Mouse (Mus musculus) T-helper 2 cell (primary cell): ENCODE measurements around the gene Hpd.

Experiments
- in situ Hi-C: fragments of 300-600 bp; cut with MboI, MseI; formaldehyde crosslinking; loops from one replicate; pipeline ENCODE4 v1.15.1; 2025; ENCODE audit warnings: high pct_unique_total_duplicates

The Hpd gene

DNA sequence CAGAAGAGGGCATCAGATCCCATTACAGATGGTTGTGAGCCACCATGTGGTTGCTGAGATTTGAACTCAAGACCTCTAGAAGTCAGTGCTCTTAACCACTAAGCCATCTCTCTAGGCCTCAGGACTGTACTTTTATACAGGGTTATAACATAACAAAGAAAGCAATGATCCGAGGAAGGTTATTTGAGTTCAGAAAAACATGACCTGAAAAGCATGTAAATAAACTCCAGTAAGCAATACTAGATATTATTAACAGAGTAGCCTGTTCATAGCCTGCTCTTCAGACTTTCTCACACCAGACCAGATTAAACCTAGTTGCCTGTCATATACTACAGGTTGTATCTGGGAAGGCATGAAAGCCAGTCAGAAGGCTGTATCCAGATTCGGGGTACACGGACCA is 4.8 kb upstream of the Hpd start:
- in situ Hi-C loops: loop anchor here (10.0 kb wide), 1 partner anchor 433 kb away; no protein-coding TSS in a partner anchor

DNA sequence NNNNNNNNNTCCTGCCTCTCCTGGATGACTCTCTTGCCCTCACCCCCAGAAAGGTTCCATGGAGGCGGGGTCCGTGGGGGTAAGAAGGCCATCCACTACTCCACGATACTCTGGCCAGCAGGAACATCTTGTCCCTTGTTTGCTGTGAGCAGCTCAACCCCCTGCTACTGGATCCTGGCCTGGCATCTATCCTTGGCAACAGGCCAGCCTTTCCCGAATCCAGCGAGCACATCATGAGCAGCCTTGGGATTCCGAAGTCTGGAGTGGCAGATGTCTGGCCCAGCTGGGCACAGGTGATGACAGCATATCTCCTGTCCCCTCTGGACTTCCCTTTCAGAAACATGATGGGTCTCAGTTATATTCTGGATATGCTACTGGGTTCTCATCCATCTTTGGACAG is 3.4 kb upstream of the Hpd start:
- in situ Hi-C loops: loop anchor here (10.0 kb wide), 1 partner anchor 431 kb away; no protein-coding TSS in a partner anchor

- in situ Hi-C loops: loop anchor here (5.0 to 10.0 kb wide), 2 partner anchors 96 to 427 kb away; no protein-coding TSS in a partner anchor
Measured at GRCm38 (mm10) chr5:123181536-123181935, 991 bp downstream of the Hpd start.

- in situ Hi-C loops: loop anchor here (5.0 to 10.0 kb wide), 2 partner anchors 97 to 426 kb away; no protein-coding TSS in a partner anchor
Measured at GRCm38 (mm10) chr5:123180390-123180789, 2.1 kb downstream of the Hpd start.

GRCm38 (mm10) chr5:123178792-123179191 is 3.7 kb downstream of the Hpd start:
- in situ Hi-C loops: loop anchor here (5.0 kb wide), 1 partner anchor 76 kb away; no protein-coding TSS in a partner anchor

GRCm38 (mm10) chr5:123171646-123172350 is 10.7 kb downstream of the Hpd start:
- in situ Hi-C loops: no loop called here

DNA sequence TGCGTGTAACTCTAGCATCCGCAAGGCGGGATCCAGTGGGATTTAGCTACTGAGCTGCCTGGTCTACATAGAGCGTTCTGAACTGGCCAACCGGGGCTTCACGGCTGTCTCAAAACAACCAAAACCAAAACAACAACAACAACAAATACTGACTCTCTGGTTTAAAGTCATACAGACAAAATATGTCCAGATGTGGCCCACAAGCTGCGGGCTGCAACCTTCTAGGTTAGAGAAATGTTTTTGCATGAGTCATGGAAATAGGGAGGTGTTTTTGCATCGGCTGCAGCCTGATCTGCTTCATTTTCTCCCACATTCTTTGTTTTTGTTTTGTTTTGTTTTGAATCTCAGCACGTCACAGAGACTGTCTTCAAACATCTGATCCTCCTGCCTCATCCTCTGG is 12.2 kb downstream of the Hpd start:
- in situ Hi-C loops: no loop called here

DNA sequence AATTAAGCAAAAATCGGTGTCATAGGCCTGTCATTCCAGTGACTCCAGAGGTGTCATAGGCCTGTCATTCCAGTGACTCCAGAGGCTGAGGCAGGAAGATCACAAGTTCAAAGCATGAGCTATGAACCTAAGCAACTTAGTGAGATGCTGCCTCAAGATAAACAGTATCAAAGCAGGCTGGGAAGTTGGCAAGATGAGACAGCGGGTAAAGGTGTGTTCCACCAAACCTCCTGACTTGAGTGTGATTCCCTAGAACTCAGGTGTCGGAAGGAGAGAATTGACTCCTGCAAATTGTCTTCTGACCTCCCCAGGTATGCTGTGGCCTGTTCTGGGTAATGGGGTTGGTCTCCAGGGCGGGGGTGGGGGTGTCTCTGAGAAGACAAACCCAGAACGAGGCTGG is 13.2 kb downstream of the Hpd start, which contains the start of gene Psmd9:
Gene Psmd9 (plus strand): TSS at position 130 of the 400 bp plus-strand sequence.
- in situ Hi-C loops: no loop called here

- in situ Hi-C loops: no loop called here
Measured at GRCm38 (mm10) chr5:123167591-123167990, 14.9 kb downstream of the Hpd start.

- in situ Hi-C loops: no loop called here
Measured at GRCm38 (mm10) chr5:123166437-123166836, 16.1 kb downstream of the Hpd start.

- in situ Hi-C loops: no loop called here
Measured at GRCm38 (mm10) chr5:123162942-123163341, 19.6 kb downstream of the Hpd start.

- in situ Hi-C loops: no loop called here
Measured at GRCm38 (mm10) chr5:123160341-123160740, 22.2 kb downstream of the Hpd start.

DNA sequence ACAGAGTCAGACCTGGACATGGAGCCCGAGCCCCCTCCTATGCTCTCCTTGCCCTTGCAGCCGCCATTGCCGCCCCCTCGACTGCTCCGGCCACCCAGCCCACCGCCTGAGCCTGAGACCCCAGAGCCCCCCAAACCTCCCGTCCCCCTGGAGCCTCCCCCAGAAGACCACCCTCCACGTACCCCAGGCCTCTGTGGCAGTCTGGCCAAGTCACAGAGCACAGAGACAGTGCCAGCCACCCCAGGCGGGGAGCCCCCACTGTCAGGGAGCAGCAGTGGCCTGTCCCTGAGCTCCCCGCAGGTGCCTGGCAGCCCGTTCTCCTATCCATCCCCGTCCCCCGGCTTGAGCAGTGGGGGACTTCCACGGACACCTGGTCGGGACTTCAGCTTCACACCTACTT is 22.7 kb downstream of the Hpd start:
- in situ Hi-C loops: loop anchor here (5.0 kb wide), 1 partner anchor 48 kb away; no protein-coding TSS in a partner anchor

DNA sequence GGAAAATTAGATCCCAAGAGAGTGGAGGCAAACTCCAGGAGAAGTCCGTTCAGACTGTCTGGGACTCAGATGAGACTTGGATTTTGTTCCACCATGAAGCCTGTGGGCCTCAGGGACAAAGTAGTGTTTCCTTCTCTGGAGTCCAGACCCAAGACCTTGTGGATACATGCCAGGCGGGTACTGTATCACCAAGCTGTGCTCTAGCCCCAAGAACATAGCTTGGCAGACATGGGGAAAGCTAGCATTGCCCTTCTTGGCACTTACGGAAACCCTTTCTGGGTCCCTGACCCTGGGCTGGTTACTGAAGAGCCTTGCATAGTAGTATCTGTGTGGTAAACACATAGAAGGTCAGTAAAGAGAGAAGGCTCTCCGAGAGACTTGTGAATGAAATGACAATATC is 23.1 kb downstream of the Hpd start:
- in situ Hi-C loops: loop anchor here (5.0 kb wide), 1 partner anchor 47 kb away; no protein-coding TSS in a partner anchor

- in situ Hi-C loops: loop anchor here (5.0 kb wide), 1 partner anchor 46 kb away; no protein-coding TSS in a partner anchor
Measured at GRCm38 (mm10) chr5:123157972-123158371, 24.6 kb downstream of the Hpd start.

- in situ Hi-C loops: loop anchor here (5.0 kb wide), 1 partner anchor 44 kb away; no protein-coding TSS in a partner anchor
Measured at GRCm38 (mm10) chr5:123156763-123157162, 25.8 kb downstream of the Hpd start.

- in situ Hi-C loops: loop anchor here (5.0 kb wide), 1 partner anchor 43 kb away; no protein-coding TSS in a partner anchor
Measured at GRCm38 (mm10) chr5:123155425-123155824, 27.1 kb downstream of the Hpd start.

DNA sequence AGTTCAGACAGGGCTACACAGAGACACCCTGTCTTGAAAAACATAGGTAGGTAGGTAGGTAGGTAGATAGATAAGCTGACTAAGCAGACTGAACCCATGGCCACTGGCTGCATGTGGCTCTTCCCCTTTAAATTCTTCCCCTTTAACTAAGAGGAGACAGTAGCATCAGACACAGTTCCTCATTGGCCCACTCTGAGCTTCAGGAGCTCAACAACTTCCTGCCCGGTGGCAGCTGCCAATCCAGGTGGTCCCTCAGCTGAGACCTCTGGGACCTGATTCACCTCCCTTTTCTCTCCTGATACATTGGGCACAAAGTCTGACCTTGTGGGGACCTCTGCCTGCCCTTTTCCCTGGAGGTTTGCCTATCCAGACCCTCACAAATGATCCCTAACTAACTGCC is 29.6 kb downstream of the Hpd start:
- in situ Hi-C loops: loop anchor here (5.0 kb wide), 1 partner anchor 76 kb away; no protein-coding TSS in a partner anchor

DNA sequence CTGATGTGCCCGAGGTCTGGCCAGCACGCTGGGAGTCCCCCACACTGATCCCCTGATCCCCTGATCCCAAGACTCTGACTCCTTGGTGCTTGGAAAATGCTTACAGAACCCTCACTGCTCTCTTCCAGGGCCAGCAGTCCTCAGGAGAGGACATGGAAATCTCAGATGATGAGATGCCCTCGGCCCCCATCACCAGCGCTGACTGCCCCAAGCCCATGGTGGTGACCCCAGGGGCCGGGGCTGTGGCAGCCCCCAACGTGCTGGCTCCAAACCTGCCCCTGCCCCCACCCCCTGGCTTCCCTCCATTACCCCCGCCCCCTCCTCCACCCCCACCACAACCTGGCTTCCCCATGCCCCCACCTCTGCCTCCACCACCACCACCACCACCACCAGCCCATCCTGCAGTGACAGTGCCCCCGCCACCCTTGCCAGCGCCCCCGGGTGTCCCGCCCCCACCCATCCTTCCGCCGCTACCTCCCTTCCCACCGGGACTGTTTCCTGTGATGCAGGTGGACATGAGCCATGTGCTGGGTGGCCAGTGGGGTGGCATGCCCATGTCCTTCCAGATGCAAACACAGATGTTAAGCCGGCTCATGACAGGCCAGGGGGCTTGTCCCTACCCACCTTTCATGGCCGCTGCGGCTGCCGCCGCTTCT is 30.7 kb downstream of the Hpd start:
- in situ Hi-C loops: loop anchor here (5.0 kb wide), 1 partner anchor 75 kb away; no protein-coding TSS in a partner anchor

GRCm38 (mm10) chr5:123151077-123151476 is 31.4 kb downstream of the Hpd start:
- in situ Hi-C loops: loop anchor here (5.0 kb wide), 1 partner anchor 74 kb away; no protein-coding TSS in a partner anchor

DNA sequence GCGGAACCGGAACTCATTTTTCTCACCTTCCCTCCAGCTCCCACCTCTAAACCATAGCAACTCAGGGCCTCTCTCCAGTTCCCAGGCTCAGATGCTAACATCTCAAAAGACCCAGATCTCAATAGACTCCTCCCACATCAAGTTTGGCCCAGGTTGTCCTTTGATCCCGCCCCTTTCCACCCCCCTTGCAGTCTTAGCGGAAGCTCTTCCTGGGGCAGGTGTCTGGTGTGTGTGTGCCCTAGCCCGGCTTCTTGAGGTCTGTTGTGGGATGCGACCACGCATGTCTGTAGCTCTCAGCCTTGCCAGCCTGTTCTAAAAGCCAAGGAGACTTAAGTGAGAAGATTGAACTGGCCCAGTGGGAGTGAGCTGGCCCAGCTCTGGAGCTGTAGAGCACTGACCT is 31.9 kb downstream of the Hpd start:
- in situ Hi-C loops: loop anchor here (5.0 kb wide), 1 partner anchor 73 kb away; no protein-coding TSS in a partner anchor
